ENCODE assay signal across 8 mouse cellular contexts in genomic region chr9:86571540-86572135, GRCm38 (mm10). TPM values are rescaled to one million over a fixed set of nuclear protein-coding genes. Genes with fewer than 3 reads are reported as not detected.
DNase-seq lines count a peak whose midpoint lies in the region; ATAC-seq and TF ChIP-seq lines count a peak whose summit lies in the region.

Gene Pgm3, minus strand, starts transcription at chr9:86571842.
Gene Rwdd2a, plus strand, starts transcription at chr9:86571991.

- H3ac ChIP-seq in C2C12 (ENCODE audit: control insufficient read depth, insufficient read length, low read depth) = peak within 1 kb of the TSS; percentile 86

- TF ChIP-seq POLR2A in brain, embryonic 14.5 days (IDR thresholded peaks at IDR 0.05; ENCODE audit: borderline replicate concordance, extremely low read depth, insufficient read depth, insufficient read length, poor library complexity, severe bottlenecking) = peak; percentile 70

- ATAC-seq in heart, embryonic 13.5 days (ENCODE audit: extremely low read depth, insufficient number of reproducible peaks, low FRiP score, low TSS enrichment) = peak; percentile 97
- ATAC-seq in liver, embryonic 12.5 days = peak; percentile 97
- peak; percentile 97 for ATAC-seq in stomach, embryonic 15.5 days (ENCODE audit: insufficient read depth, low FRiP score, low read depth)

- H3K27ac ChIP-seq in heart, embryonic 13.5 days (replicated peaks) = peak within 1 kb of the TSS; percentile 70
- peak within 1 kb of the TSS; percentile 77 for H3K27ac ChIP-seq in liver, embryonic 12.5 days
- peak within 1 kb of the TSS; percentile 89 for H3K27ac ChIP-seq in stomach, embryonic 15.5 days

- no peak for TF ChIP-seq CTCF in C2C12 (IDR thresholded peaks at IDR 0.05; ENCODE audit: control insufficient read depth, insufficient read depth, insufficient read length)
- TF ChIP-seq CTCF in brain, embryonic 14.5 days (IDR thresholded peaks at IDR 0.05; ENCODE audit: borderline replicate concordance, extremely low read depth, insufficient read depth, insufficient read length) = no peak

- H3K36me3 ChIP-seq in C2C12 (ENCODE audit: control insufficient read depth, insufficient read depth) = peaks cover 17% of the 10 kb centered on the region
- H3K36me3 ChIP-seq in erythroblast, embryonic 14.5 days (ENCODE audit: control insufficient read depth) = peaks cover 8% of the 10 kb centered on the region
- H3K36me3 ChIP-seq in heart, embryonic 13.5 days = peaks cover 28% of the 10 kb centered on the region
- peaks cover 24% of the 10 kb centered on the region for H3K36me3 ChIP-seq in liver, embryonic 12.5 days
- H3K36me3 ChIP-seq in stomach, embryonic 15.5 days = peaks cover 4% of the 10 kb centered on the region

- under 1% methylated on average over 59 of the region's 59 CpGs for WGBS in heart, embryonic 13.5 days
- WGBS in liver, embryonic 12.5 days (ENCODE audit: insufficient replicate concordance) = under 1% methylated on average over 55 of the region's 59 CpGs
- WGBS in stomach, embryonic 15.5 days = under 1% methylated on average over 59 of the region's 59 CpGs

- H3K4me3 ChIP-seq in C2C12 (ENCODE audit: insufficient read depth, poor library complexity, severe bottlenecking) = peak within 1 kb of the TSS; percentile 44
- peak within 1 kb of the TSS; percentile 87 for H3K4me3 ChIP-seq in erythroblast, embryonic 14.5 days (replicated peaks)
- peak within 1 kb of the TSS; percentile 77 for H3K4me3 ChIP-seq in heart, embryonic 13.5 days
- H3K4me3 ChIP-seq in liver, embryonic 12.5 days = peak within 1 kb of the TSS; percentile 77
- peak within 1 kb of the TSS; percentile 84 for H3K4me3 ChIP-seq in stomach, embryonic 15.5 days (replicated peaks)

- peaks cover 5% of the 10 kb centered on the region for H3K79me3 ChIP-seq in C2C12 (ENCODE audit: low read depth)

- no peaks in the 10 kb centered on the region for H3K79me2 ChIP-seq in C2C12 (ENCODE audit: control insufficient read depth, insufficient read depth)

- H3K9me3 ChIP-seq in erythroblast, embryonic 14.5 days (ENCODE audit: control insufficient read depth, low read length) = no peaks in the 10 kb centered on the region
- H3K9me3 ChIP-seq in heart, embryonic 13.5 days = no peaks in the 10 kb centered on the region
- H3K9me3 ChIP-seq in liver, embryonic 12.5 days (replicated peaks) = no peaks in the 10 kb centered on the region
- H3K9me3 ChIP-seq in stomach, embryonic 15.5 days = no peaks in the 10 kb centered on the region

- H3K4me2 ChIP-seq in heart, embryonic 13.5 days = peak within 1 kb of the TSS; percentile 100
- peak within 1 kb of the TSS; percentile 99 for H3K4me2 ChIP-seq in liver, embryonic 12.5 days
- peak within 1 kb of the TSS; percentile 92 for H3K4me2 ChIP-seq in stomach, embryonic 15.5 days

- H3K9ac ChIP-seq in heart, embryonic 13.5 days = peak within 1 kb of the TSS; percentile 84
- peak within 1 kb of the TSS; percentile 72 for H3K9ac ChIP-seq in liver, embryonic 12.5 days
- H3K9ac ChIP-seq in stomach, embryonic 15.5 days = peak within 1 kb of the TSS; percentile 70

- H3K27me3 ChIP-seq in C2C12 (ENCODE audit: control insufficient read depth, insufficient read depth, insufficient read length) = no peaks in the 10 kb centered on the region
- no peaks in the 10 kb centered on the region for H3K27me3 ChIP-seq in erythroblast, embryonic 14.5 days (ENCODE audit: control insufficient read depth)
- no peaks in the 10 kb centered on the region for H3K27me3 ChIP-seq in heart, embryonic 13.5 days (replicated peaks)
- no peaks in the 10 kb centered on the region for H3K27me3 ChIP-seq in liver, embryonic 12.5 days (replicated peaks)
- no peaks in the 10 kb centered on the region for H3K27me3 ChIP-seq in stomach, embryonic 15.5 days (replicated peaks)

- peaks cover 22% of the 10 kb centered on the region for H3K4me1 ChIP-seq in erythroblast, embryonic 14.5 days (ENCODE audit: control insufficient read depth)
- H3K4me1 ChIP-seq in heart, embryonic 13.5 days = peaks cover 22% of the 10 kb centered on the region
- peaks cover 23% of the 10 kb centered on the region for H3K4me1 ChIP-seq in liver, embryonic 12.5 days
- peaks cover 3% of the 10 kb centered on the region; the same call in 1 of the 2 replicates for H3K4me1 ChIP-seq in stomach, embryonic 15.5 days

- DNase-seq in brain, embryonic 14.5 days (ENCODE audit: low read depth) = peak; percentile 98
- peak; percentile 99 for DNase-seq in kidney, postnatal 10 days
- DNase-seq in natural killer cell, adult 2 months (ENCODE audit: low spot score in 2 of 2) = peak; percentile 93 to 95

TF ChIP-seq in C2C12, 6 proteins besides CTCF, POLR2A, EP300 and RAD21:
- TF ChIP-seq MAX (IDR thresholded peaks at IDR 0.05) (peak; percentile 22), MYOD1 (IDR thresholded peaks at IDR 0.05; ENCODE audit: control insufficient read depth, insufficient read length, low read depth) (no peak)

RNA-seq across cellular contexts. Expression of gene Pgm3, which starts in this region (rescaled TPM):
- 8.9 TPM for polyA plus RNA-seq in C2C12 (2012; fragmentation: generic; extraction: Trizol)
- polyA plus RNA-seq in brain, embryonic 14.5 days (2012; rRNA removed) = 17.9 and 18.2 TPM in 2 replicates
- polyA plus RNA-seq in erythroblast, embryonic 14.5 days (2012) = 0.01 and 0.04 TPM in 2 replicates
- polyA plus RNA-seq in heart, embryonic 13.5 days (2015; fragmentation: Nextera tagmentation; extraction: Ambion mirVana) = 21.6 and 23.4 TPM in 2 replicates
- 17.4 and 17.7 TPM in 2 replicates for polyA plus RNA-seq in liver, embryonic 12.5 days (2016; fragmentation: Nextera tagmentation; extraction: Ambion mirVana)
- 35.0 and 37.0 TPM in 2 replicates for polyA plus RNA-seq in stomach, embryonic 15.5 days (2015; fragmentation: Nextera tagmentation; extraction: Ambion mirVana)

RNA-seq across cellular contexts. Expression of gene Rwdd2a, which starts in this region (rescaled TPM):
- 0.80 TPM for polyA plus RNA-seq in C2C12 (2012; fragmentation: generic; extraction: Trizol)
- polyA plus RNA-seq in brain, embryonic 14.5 days (2012; rRNA removed) = 5.5 and 6.5 TPM in 2 replicates
- not detected in 2 replicates for polyA plus RNA-seq in erythroblast, embryonic 14.5 days (2012)
- polyA plus RNA-seq in heart, embryonic 13.5 days (2015; fragmentation: Nextera tagmentation; extraction: Ambion mirVana) = 3.9 and 4.1 TPM in 2 replicates
- polyA plus RNA-seq in liver, embryonic 12.5 days (2016; fragmentation: Nextera tagmentation; extraction: Ambion mirVana) = 1.6 and 2.1 TPM in 2 replicates
- 2.4 and 2.7 TPM in 2 replicates for polyA plus RNA-seq in stomach, embryonic 15.5 days (2015; fragmentation: Nextera tagmentation; extraction: Ambion mirVana)

Comparison
In these comparisons a context has a peak if more than half of its experiments do, and no peak if none do; other contexts are left out.
1. Peak in every context shown above with its lines: DNase-seq, ATAC-seq, H3K4me3 ChIP-seq and H3K27ac ChIP-seq.